Mouse (Mus musculus): ENCODE data around the gene Cenpv.

Cenpv gene

DNA sequence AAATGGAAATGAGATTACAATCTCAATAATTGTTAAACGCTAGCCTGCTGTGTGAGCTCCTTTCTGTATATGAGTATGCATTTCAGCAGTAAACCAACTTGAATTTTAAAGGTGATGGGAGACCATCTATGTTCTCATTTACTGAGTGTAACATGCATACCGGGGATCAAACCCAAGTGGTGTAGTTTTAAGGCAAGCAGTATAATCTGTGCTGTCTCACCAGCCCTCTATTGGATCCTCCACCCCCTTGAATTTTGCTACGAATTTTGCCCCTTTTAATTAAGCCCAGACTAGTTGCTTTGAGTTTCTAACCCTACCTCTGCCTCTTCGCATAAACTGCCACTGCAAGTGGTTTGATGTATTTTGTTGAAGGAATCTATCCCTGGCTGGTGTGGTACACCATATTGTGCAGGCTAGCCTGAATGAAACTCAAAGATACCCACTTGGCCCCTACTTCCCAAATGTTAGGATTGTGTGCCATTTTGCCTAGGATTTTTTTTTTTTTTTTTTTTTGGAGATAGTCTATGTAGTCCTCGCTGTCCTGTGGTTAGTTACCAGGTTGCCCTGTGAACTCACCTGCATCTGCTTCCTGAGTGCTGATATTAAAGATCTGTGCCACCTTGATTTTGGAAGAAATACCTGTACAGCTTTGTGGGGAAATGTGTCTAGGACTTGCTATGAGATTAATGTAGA lies 15.2 kb upstream of the Cenpv start:
- no peak for DNase-seq (ENCODE audit: low spot score in 2 of 2)

DNA sequence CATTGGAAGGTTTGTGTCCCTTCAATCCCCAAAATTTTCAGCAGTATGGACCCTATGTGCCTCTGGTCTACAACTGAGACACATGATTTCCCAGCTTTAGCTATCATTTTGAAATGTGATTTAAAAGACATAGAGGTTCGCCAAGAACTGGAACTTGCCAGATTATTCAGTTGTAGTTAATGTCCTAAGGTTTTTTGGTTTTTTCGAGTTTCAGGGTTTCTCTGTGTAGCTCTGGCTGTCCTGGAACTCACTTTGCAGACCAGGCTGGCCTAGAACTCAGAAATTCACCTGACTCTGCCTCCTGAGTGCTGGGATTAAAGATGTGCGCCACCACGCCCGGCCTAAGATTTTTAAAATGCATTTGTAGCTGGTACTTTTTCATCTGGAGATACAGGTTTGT lies 14.6 kb upstream of the Cenpv start:
- no peak for DNase-seq (ENCODE audit: low spot score in 2 of 2)

GRCm38 (mm10) chr11:62553186-62553585 lies 14.1 kb upstream of the Cenpv start:
- DNase-seq (ENCODE audit: low spot score in 2 of 2) = no peak

DNA sequence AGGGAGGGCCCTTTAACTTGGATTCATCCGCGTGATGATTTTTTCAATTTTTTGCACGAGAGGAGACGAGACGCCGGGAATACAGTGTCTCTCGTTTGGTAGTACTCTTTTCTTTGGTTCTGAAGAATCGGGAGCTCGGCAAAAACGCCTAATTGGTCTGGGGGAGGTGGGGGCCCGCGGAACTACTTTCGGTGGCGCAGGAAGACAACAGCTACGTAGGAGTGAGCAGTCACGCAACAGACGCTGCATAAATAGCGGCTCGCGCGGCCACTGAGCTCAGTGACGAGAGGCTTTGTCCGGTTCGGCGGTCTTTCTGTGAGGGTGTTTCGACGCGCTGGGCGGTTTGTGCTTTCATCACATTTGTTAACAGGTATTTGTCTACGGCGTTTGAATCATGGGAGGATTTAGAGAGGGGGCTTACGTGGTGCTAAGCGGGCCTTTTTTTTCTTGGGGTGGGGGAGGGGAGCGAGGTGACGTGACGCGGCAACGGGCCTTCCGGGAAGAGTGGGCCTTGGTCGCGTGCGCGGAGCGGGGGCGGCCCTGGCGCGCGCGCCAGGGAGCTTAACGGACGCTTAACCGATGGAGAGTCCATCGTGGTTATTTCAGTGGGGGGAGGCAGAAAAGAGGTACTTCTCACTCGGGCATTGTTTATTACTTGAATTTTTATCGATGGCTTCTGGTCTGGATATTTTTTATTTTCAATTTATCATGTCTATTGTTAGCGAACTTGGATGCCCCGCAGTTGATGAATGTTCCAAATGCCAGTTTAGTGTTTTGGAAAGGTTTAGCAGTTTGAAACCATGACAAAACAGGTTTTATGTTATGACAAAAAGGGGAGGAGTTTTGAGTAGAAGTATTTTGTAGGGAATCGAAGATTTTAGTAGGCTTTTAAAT lies 12.4 kb upstream of the Cenpv start:
- DNase-seq (ENCODE audit: low spot score in 2 of 2) = peak; percentile 90 to 91

DNA sequence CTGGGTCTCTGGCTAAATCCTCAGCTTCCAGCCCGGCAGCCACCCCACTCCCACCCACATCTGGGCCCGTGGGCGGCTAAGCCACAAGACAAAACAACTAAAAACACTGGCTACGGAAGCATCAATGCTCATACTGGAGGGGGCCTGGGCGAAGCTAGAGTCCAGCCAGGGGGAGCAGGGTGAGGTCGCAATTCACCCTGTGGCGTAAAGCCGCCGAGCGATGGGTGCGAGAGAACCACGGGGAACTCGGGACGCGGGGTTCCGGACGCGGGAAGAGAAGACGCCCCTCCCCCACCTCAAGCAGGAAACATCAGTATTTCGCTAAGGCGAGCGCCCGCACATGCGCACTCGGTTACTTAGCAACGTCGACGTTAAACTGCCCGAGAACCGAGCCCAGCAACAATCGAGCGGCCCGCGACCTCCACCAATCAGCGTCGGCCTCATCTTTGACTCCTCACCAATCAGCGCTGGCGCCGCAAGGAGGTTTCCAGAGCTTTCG lies 11.7 kb upstream of the Cenpv start, which contains the start of gene Ubb:
Gene Ubb (plus strand): TSS at position 445 of the 499 bp plus-strand sequence.
- DNase-seq (ENCODE audit: low spot score in 2 of 2) = peak; percentile 98 to 99

- DNase-seq (ENCODE audit: low spot score in 2 of 2) = peak; percentile 61 to 67
Observed at GRCm38 (mm10) chr11:62550227-62550685, 11.2 kb upstream of the Cenpv start.

DNA sequence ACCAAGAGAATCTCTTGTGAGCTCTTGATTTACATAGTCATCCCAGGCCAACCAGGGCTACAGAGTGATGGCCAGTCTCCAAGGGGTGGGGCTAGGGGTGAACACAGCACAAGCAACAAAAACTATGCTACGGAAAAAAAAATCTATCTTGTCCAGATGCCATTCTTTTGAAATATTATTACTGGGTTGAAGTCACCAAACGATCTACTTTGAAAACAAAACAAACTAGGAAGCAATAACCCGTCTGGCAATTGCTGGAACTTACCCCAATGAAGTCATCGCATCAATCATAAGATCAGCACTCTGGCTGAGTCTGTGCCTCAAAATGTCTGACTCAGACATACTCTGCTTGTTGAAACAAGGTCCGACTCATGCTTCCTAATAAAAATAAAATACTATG lies 10.7 kb upstream of the Cenpv start:
- DNase-seq (ENCODE audit: low spot score in 2 of 2) = peak; percentile 51 to 59

GRCm38 (mm10) chr11:62543991-62544390 lies 4.9 kb upstream of the Cenpv start:
- DNase-seq (ENCODE audit: low spot score in 2 of 2) = no peak

DNA sequence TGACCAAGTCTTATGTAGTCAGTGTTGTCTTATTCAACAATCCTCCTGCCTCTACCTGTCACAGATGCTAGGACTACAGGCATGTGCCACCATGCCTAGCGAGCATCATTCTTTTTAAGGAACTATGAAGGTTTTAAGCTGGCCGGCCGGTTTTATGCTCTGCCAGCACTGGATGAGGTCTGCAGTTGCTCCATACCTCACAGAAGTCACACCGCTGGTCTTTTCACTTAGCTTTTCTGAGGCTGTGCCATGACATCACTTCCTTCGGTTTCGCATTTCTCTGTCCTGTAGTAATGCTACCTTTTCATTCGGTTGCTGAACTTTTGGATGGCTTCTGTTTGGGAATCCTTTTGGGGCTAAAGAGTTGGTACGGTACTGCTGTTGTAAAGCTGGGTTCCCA lies 2.5 kb upstream of the Cenpv start:
- DNase-seq (ENCODE audit: low spot score in 2 of 2) = no peak

DNA sequence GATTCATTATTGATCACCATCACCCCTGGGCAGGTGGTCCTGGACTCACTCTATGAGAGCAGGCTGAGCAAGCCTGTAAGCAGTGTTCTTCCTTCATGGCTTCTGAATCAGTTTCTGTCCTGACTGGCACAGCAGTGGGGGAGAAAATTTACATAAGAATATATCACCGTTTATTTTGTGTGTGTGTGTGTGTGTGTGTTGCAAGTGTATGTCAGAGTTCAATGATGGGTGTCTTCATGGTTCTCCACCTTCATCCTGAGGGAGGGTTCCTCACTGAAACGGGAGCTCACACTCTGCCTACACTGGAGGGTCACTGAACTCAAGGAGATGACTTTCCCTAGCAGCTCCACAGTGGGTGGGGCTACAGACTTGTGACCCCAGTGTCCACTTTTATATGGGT lies 1.9 kb upstream of the Cenpv start:
- DNase-seq (ENCODE audit: low spot score in 2 of 2) = no peak

DNA sequence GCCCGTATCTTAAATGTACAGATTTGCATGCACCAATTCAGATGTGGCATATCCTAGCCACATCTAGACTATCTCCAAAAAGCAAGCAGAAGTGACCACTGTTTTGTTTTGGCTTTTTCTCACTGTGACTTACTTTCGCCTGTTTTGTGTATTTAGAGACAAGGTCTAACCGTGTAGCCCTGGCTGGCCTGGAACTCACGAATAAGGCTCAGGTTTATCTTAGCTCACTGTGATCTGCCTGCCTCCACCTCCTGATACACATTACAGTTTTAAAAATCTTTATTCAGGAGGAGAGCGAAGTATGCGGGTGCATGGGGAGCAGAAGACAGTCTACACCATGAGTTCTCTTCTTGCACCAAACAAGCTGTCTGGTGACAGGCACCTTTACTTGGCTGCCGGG lies 1.1 kb upstream of the Cenpv start:
- no peak for DNase-seq (ENCODE audit: low spot score in 2 of 2)

- peak in 1 of 2 experiments; percentile 29 for DNase-seq (ENCODE audit: low spot score in 2 of 2)
Observed at GRCm38 (mm10) chr11:62538321-62539088, 556 bp downstream of the Cenpv start.

DNA sequence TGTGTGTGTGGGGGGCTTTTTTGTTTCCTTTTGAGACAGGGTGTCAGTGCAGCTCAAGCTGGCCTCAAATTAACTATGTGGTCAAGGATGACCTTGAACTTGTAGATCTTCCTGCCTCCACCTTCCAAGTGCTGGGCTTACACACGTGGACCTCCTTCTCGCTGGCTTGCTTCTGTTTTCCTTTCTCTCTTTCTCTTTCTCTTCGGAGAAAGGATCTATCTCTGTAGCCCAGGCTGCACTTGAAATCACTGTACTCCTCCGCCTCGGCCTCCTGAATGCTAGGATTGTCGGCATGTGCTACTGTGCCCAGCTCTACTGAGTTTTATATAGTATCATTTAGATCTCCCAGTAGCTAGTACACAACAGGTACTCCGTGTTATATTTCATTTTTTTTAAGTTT lies 1.5 kb downstream of the Cenpv start:
- no peak for DNase-seq (ENCODE audit: low spot score in 2 of 2)

GRCm38 (mm10) chr11:62537089-62537488 lies 2.0 kb downstream of the Cenpv start:
- no peak for DNase-seq (ENCODE audit: low spot score in 2 of 2)

DNA sequence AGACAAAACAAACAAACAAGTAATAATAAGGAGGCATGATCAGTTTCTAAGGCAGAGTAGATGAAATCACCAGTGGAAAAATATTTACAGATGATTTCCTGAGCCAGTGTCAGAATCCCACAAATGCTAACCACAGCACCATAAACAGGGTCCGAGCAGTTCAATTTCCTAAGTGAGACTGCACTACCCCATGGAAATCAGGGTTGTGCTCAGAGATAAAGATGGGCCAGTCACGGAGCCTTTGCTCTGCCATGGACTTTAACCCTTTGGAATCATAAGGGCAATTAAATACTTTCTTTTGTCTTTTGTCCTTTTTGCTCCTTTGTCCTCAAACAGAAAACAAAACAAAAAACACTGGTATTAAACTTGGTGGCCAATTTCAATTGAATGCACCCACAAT lies 16.8 kb downstream of the Cenpv start:
- DNase-seq (ENCODE audit: low spot score in 2 of 2) = no peak

DNA sequence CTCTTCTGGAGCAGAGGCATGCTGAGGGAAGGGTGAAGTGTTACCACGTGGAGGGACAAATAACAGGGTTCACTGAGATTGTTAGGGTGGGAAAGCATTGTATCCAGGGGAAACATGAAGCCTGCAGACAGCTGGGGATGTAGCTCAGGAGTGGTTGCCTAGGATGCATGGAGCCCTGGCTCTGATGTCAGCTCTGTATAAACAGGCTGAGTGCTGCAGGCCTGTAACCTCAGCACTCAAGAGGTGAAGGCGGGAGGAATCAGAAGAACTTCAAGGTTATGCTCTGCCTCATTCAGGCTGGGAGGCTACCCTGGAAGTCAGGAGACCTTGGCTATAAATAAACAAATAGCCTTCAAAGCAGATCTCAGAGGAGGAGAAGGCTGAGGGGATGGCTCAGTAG lies 20.1 kb downstream of the Cenpv start:
- DNase-seq (ENCODE audit: low spot score in 2 of 2) = no peak

GRCm38 (mm10) chr11:62513311-62513710 lies 25.8 kb downstream of the Cenpv start:
- no peak for DNase-seq (ENCODE audit: low spot score in 2 of 2)

DNA sequence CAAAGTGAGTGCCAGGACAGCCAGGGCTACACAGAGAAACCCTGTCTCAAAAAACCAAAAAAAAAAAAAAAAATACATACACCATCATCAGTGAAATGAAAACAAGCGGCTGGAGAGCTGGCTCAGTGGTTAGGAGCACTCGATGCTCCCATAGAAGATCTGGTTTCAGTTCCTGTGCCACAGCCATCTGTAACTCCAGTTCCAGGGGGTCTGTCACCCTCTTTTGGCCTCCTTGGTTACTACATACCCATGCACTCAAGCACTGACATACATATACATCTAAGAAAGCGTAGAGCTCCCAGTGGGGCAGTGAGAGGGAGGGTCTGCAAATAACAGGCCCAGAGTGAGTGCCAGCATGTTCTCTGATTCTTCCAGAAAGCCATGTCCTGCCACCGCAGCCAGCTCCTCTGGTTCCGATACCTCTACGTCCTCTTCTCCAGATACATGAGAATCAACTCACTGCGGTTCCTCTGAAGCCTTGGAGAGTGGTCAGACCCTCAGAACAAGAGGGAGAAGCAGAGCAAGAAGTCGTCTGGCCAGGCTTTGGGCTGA lies 26.5 kb downstream of the Cenpv start:
- DNase-seq (ENCODE audit: low spot score in 2 of 2) = no peak

DNA sequence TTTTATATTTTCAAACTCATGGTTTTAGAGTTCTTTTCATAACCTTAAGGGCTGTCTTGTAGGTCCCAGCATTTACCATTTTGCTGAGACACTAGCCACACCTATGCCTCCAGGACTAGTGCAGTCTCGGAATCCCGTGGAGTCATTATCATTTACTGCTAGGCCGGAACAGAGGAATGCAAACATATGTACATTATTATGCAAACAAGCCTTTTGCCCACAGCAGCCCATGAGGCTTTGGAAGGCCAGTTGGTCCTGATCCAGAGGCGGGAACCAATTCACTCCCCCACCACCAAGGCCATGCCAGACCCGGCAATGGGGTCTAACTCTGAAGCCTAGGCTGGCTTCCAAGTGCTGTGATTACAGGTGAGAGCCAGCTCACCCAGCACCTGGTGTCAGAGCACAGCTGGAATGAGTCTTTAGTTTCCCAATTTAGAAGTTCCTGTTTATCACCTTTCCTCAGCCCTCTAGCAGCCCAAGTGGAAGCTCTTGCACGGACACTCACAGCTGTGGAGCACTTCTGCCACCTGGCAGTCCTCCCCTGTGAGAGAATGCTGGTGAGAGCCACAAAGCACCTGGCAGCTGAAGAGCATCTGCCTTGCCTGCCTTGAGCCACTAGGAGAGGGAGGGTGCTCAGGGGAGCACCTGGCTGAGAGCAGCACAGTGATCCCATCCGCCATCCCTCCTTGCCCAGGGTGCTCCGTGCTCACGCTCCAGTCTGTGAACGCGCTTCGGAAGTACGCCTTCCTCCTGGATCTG lies 27.4 kb downstream of the Cenpv start:
- no peak for DNase-seq (ENCODE audit: low spot score in 2 of 2)

DNA sequence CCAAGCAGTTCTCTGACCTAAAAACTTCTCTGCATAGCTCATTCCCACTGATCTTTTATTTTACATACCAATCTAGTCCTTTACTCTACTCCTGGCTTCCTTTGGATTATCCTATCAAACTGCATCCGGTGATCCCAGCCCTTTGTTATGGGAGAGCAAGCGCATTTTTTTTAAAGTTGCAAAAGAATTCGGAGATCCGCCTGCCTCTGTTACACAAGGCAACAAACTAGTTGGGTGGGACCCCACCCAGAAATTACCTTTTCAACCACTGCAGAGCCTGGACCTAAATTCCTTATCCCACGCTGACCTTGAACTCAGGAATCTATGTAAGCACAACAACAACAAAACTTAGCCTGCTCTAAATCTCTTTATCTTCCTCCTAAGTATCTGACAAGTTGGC lies 28.1 kb downstream of the Cenpv start:
- no peak for DNase-seq (ENCODE audit: low spot score in 2 of 2)

DNA sequence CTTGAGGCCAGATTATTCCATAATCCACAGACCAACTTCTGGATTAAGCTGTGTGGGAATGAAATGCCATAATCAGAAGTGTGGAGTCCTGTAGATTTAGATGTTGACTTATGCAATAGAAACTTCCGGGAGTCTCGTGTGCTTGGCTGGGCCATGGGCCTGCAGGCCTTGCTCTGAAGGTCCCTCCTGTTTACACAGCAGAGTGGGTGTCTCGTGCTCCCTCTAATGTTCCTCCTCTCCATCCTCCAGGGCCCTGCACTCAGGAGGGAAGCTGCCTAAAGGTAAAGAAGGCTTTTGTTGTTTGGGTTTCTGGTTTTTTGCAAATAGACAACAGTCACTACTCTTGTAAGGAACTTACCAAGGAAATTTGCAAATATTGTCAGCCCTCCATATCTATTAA lies 29.5 kb downstream of the Cenpv start:
- no peak for DNase-seq (ENCODE audit: low spot score in 2 of 2)

Data from natural killer cell, adult 2 months (primary cell).